24 mouse cellular contexts compared by ENCODE assay signal in the genomic region with DNA sequence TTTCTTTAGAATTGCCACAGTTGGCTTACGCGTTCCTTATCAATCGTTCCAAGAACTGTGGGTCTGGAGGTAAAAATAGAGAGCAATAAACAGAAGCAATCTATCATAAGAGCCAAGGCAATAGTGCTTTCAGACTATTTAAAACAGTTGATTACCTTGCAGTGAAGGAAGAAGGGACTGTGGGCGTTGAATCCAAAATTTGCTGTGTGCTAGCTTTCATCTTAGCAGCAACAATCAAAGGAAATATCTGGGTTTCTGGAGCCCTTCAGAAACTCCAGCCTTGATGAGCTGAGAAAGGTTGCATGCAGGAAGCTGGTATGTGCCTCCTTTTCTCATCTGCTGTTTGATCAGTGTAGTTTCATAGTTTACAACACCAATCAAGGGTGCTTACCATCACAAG.
"Had no signal": no experiment of that assay in that cellular context is flagged by ENCODE, and none has a peak within 500 bp of the region (broad histone marks: within the 10 kb centered on the region; RNA-seq: fewer than 3 reads in every experiment).

No protein-coding gene starts in this region.

- H3K4me1 ChIP-seq: hindbrain, embryonic 10.5 days; hindbrain, embryonic 12.5 days; intestine, embryonic 15.5 days; limb, embryonic 10.5 days; limb, embryonic 12.5 days had no signal

- H3K9ac ChIP-seq: forebrain, postnatal 0 days; hindbrain, embryonic 12.5 days; hindbrain, embryonic 14.5 days; intestine, embryonic 15.5 days; limb, embryonic 12.5 days had no signal

- H3K27ac ChIP-seq: heart, adult 2 months; hindbrain, embryonic 10.5 days; hindbrain, embryonic 12.5 days; hindbrain, embryonic 14.5 days; intestine, embryonic 15.5 days; layer of hippocampus, adult 2 months; limb, embryonic 10.5 days; limb, embryonic 12.5 days had no signal

- H3K9me3 ChIP-seq: hindbrain, embryonic 10.5 days; hindbrain, embryonic 12.5 days; intestine, embryonic 15.5 days; limb, embryonic 10.5 days; limb, embryonic 12.5 days had no signal

- ATAC-seq: forebrain, postnatal 0 days; hindbrain, embryonic 16.5 days; inflammation-experienced regulatory T-cells, adult 6 months; intestine, embryonic 15.5 days; intestine, postnatal 0 days had no signal

- H3K36me3 ChIP-seq: hindbrain, embryonic 10.5 days; hindbrain, embryonic 12.5 days; intestine, embryonic 15.5 days; limb, embryonic 10.5 days; limb, embryonic 12.5 days had no signal

- H3K4me3 ChIP-seq: heart, adult 2 months; hindbrain, embryonic 10.5 days; hindbrain, embryonic 12.5 days; intestine, embryonic 15.5 days; layer of hippocampus, adult 2 months; limb, embryonic 10.5 days; limb, embryonic 12.5 days had no signal

- H3K4me2 ChIP-seq: heart, embryonic 11.5 days; hindbrain, embryonic 12.5 days; hindbrain, embryonic 14.5 days; intestine, embryonic 15.5 days; limb, embryonic 12.5 days; liver, embryonic 11.5 days had no signal

- DNase-seq: forebrain, postnatal 0 days; gastrocnemius, postnatal 10 days; gastrocnemius, postnatal 25 days; heart, adult 2 months; heart, postnatal 10 days; heart, postnatal 4 days; kidney, adult 18-20 months; kidney, adult 8-10 months; kidney, postnatal 10 days; kidney, postnatal 25 days; kidney, postnatal 4 days; liver had no signal

- H3K27me3 ChIP-seq: hindbrain, embryonic 12.5 days; intestine, embryonic 15.5 days; limb, embryonic 12.5 days had no signal
